Mouse (Mus musculus) embryonic facial prominence, embryonic 15.5 days (tissue): ENCODE measurements around the gene Dkkl1. TPM values are rescaled to one million over a fixed set of nuclear protein-coding genes. Genes with fewer than 3 reads are reported as not detected.
A peak's percentile ranks its signal among the peaks of the same experiment; 100 is the strongest.

ENCODE experiments used
- ATAC-seq: fragments of 200-750 bp; cut with Nextera tagmentation; 2 replicates; pipeline ENCODE4 v1.8.0; 2017; ENCODE audit warnings: low read depth, moderate TSS enrichment; ENCODE audit not compliant: insufficient number of reproducible peaks, low FRiP score, low TSS enrichment
- H3K27ac ChIP-seq: fragments of 300-500 bp; sonication (generic); replicated peaks from 2 replicates; pipeline ENCODE4 v1.5.1; 2015; ENCODE audit warnings: mild to moderate bottlenecking, inconsistent platforms
- H3K27me3 ChIP-seq: fragments of 300-500 bp; sonication (generic); 2 replicates; pipeline ENCODE4 v1.6.1; 2015; ENCODE audit warnings: inconsistent platforms
- H3K36me3 ChIP-seq: fragments of 300-500 bp; sonication (generic); 2 replicates; pipeline ENCODE4 v1.6.1; 2015; ENCODE audit warnings: mild to moderate bottlenecking, inconsistent platforms
- H3K4me1 ChIP-seq: fragments of 300-500 bp; sonication (generic); 2 replicates; pipeline ENCODE4 v1.6.1; 2015; ENCODE audit warnings: inconsistent platforms
- H3K4me2 ChIP-seq: fragments of 300-500 bp; sonication (generic); replicated peaks from 2 replicates; pipeline ENCODE4 v1.6.1; 2015; ENCODE audit warnings: mild to moderate bottlenecking, inconsistent platforms
- H3K4me3 ChIP-seq: fragments of 300-500 bp; sonication (generic); replicated peaks from 2 replicates; pipeline ENCODE4 v1.5.1; 2015; ENCODE audit warnings: mild to moderate bottlenecking, inconsistent platforms
- H3K9ac ChIP-seq: fragments of 300-500 bp; sonication (generic); 2 replicates; pipeline ENCODE4 v1.6.1; 2015; ENCODE audit warnings: inconsistent platforms
- H3K9me3 ChIP-seq: fragments of 300-500 bp; sonication (generic); replicated peaks from 2 replicates; pipeline ENCODE4 v1.6.1; 2016; ENCODE audit warnings: inconsistent platforms
- WGBS: fragments of 180-500 bp; shearing (Covaris S2); methylation state at CpG from one replicate; pipeline ENCODE4 v1.1.7; 2015; 5-methylcytosine and 5-hydroxymethylcytosine counted together
- microRNA-seq: library from miRNA; unstranded; fragments of <30 nt; microRNA quantifications from one replicate; pipeline ENCODE4, GENCODE M21; 2016; ENCODE audit warnings: borderline number of aligned reads
- polyA plus RNA-seq: library from polyadenylated mRNA; unstranded; fragments of >200 nt; fragmentation: Nextera tagmentation; extraction: Ambion mirVana; gene quantifications from 2 replicates; pipeline ENCODE4 v1.2.1, GENCODE M21; 2015

Gene Dkkl1
- polyA plus RNA-seq, 1 experiment from 2014 or later: 38.5 TPM

DNA sequence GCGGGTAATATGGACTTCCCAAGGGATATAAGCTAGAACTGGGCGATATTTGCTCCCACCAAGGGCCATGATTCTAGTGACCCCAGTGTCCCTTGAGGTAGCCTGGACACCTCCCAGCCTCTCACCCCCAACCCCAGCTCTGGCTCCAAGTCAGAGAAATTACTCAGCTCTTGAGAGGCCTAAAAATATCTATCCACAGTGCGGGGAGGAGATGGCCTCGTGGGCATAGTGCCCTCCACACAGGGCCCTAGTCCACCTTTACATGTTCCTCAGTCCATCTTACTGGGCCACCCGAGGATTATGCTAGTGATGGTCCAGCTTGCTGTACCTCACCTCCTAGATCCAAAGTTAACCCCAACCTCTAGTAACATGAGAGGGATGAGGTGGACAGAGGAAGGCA is 47.1 kb downstream of the Dkkl1 start:
- Histone ChIP-seq H3K27me3 (peaks cover 75% of the 10 kb centered on the region), H3K4me1 (peaks cover 28% of the 10 kb centered on the region), H3K36me3 (peaks cover 10% of the 10 kb centered on the region; the same call in 1 of the 2 replicates), H3K4me3 (no peak overlapping the region), H3K4me2 (no peak overlapping the region), H3K27ac (no peak overlapping the region), H3K9me3 (peaks cover 5% of the 10 kb centered on the region), H3K9ac (no peak overlapping the region)
- 62% methylated on average over 5 of the region's 5 CpGs for WGBS
- ATAC-seq: no peak

DNA sequence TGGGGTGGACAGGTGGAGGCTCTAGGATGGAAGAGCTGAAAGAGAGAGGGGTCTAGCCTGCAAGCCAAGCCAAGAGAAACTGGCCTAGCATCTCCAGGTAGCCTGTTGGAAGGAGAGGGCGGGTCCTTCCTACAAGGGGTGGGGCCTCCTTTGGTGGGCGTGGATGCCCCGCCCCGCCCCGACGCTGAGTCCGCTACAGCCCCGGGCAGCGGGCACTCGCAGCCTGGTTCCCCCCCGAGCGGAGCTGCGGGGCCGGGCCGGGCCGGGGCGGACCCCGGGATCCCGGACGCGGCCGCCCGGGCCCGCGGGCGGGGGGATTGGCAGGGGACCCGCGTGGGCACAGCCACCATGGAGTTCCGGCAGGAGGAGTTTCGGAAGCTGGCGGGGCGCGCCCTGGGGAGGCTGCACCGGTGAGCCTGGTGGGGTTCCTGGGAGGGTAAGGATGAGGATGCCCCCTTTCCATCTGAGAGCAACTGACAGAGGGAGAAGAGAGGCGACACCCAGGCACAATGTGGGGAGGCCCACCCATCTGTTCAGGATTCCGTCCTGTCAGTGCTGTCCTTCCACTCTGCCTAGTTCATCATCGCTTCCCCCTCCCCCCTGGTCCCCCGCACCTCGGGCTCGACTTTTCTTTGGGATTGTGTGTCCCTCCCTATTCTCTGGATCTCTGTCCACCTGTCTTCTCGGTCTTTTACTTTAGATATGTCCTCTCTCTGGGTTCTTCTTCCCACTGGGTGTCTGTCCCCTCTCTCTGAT is 48.0 kb downstream of the Dkkl1 start, which contains the start of gene Slc17a7:
TSS of gene Slc17a7 (plus strand) at position 215 of the 756 bp plus-strand sequence.
- H3K27me3 ChIP-seq: peaks cover 66% of the 10 kb centered on the region
- peak within 1 kb of the TSS; percentile 47 for H3K4me3 ChIP-seq
- H3K9ac ChIP-seq: 0 out of 2 replicates have a peak within 1 kb of the TSS, but pooled peaks have one; percentile 9
- H3K9me3 ChIP-seq: no peaks in the 10 kb centered on the region
- H3K4me2 ChIP-seq: peak within 1 kb of the TSS; percentile 84
- ATAC-seq: no peak
- H3K4me1 ChIP-seq: peaks cover 28% of the 10 kb centered on the region
- no peak within 1 kb of the TSS for H3K27ac ChIP-seq
- 3% methylated on average over 35 of the region's 41 CpGs for WGBS
- peaks cover 18% of the 10 kb centered on the region; the same call in 1 of the 2 replicates for H3K36me3 ChIP-seq

DNA sequence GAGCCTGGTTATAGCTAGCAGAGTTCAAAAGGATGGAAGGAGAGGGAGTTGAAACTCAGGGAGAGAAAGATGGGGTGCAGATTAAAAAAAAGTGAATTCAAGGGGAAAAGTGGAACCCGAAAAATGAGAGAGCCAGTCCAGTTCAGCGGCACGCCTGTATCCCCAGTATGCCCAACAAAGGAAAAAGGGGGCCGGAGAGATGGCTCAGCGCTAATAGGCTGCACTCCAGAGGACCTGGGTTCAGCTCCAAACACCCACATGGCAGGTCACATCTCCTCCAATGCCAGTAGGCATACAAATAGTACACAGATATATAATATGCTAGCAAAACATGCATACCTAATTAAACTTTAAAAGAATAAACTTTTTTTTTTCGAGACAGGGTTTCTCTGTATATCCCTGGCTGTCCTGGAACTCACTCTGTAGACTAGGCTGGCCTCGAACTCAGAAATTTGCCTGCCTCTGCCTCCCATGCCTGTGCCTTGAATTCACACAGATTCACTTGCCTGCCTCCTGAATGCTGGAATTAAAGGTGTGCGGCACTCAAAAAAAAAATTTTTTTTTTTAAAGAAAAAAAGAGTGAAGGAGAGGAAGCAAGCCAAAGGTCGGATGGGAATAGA is 48.8 kb downstream of the Dkkl1 start:
- Histone ChIP-seq H3K36me3 (peaks cover 26% of the 10 kb centered on the region), H3K4me2 (0 out of 2 replicates have a peak overlapping the region, but pooled peaks have one; percentile 81), H3K4me1 (peaks cover 21% of the 10 kb centered on the region), H3K9ac (no peak overlapping the region), H3K27ac (no peak overlapping the region), H3K27me3 (peaks cover 58% of the 10 kb centered on the region), H3K9me3 (no peaks in the 10 kb centered on the region), H3K4me3 (peak overlapping the region; percentile 47; the same call in 1 of the 2 replicates)
- WGBS: 73% methylated on average over 9 of the region's 9 CpGs
- ATAC-seq: no peak

DNA sequence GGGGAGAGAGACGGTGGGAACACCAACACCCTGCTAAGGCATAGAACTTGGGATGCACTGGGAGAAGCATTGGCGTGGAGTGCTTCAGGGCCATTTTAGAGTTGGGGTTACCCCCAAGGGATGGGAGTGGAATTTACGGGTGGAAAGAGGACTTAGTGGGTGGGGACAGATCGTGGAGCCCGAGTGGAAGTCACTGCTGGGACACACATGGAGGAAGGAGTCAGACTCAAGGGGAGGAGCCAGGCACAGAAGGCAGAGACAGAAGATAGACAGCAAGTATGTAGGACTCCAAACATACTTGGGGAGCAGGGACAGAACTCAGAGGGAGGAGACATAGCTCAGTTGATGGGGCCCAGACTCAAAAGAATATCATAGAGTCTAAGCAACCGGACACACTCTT is 49.4 kb downstream of the Dkkl1 start:
- WGBS: 21% methylated on average over 6 of the region's 6 CpGs
- H3K9me3 ChIP-seq: no peaks in the 10 kb centered on the region
- H3K4me2 ChIP-seq: peak overlapping the region; percentile 81
- H3K9ac ChIP-seq: no peak overlapping the region
- H3K36me3 ChIP-seq: peaks cover 27% of the 10 kb centered on the region
- peaks cover 52% of the 10 kb centered on the region for H3K27me3 ChIP-seq
- no peak overlapping the region for H3K27ac ChIP-seq
- no peak for ATAC-seq
- H3K4me3 ChIP-seq: peak overlapping the region; percentile 47
- H3K4me1 ChIP-seq: peaks cover 21% of the 10 kb centered on the region

- Histone ChIP-seq H3K4me3 (peak overlapping the region; percentile 47), H3K4me2 (peak overlapping the region; percentile 81), H3K4me1 (peaks cover 21% of the 10 kb centered on the region), H3K27me3 (peaks cover 45% of the 10 kb centered on the region), H3K36me3 (peaks cover 27% of the 10 kb centered on the region), H3K9me3 (no peaks in the 10 kb centered on the region), H3K9ac (no peak overlapping the region), H3K27ac (peak overlapping the region; percentile 55)
- peak; percentile 89 for ATAC-seq
- WGBS: 3% methylated on average over 35 of the region's 35 CpGs
Observed at GRCm38 (mm10) chr7:45161612-45162473, 50.1 kb downstream of the Dkkl1 start.

DNA sequence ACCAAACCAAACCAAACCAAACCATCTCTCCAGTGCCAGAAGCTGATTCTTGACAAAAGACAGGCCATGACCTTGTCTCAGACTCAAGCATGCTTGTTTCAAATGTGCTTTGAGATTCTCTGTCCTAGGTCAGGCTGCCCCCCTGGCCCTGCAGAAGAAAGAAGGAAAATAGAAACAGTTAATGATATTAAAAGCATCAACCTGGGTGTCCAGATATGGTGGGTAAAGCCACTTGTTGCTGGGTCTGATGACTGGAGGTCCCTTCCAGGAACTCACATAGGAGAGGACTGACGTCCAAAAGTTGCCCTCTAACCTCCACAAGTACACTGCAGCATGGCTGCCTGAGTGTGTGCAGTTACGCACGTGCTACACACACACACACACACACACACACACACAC is 51.1 kb downstream of the Dkkl1 start:
- peaks cover 31% of the 10 kb centered on the region for H3K36me3 ChIP-seq
- no peak overlapping the region for H3K27ac ChIP-seq
- H3K27me3 ChIP-seq: peaks cover 35% of the 10 kb centered on the region
- ATAC-seq: no peak
- no peak overlapping the region for H3K4me3 ChIP-seq
- no peaks in the 10 kb centered on the region for H3K9me3 ChIP-seq
- 91% methylated on average over 3 of the region's 3 CpGs for WGBS
- H3K4me2 ChIP-seq: no peak overlapping the region
- no peak overlapping the region for H3K9ac ChIP-seq
- peaks cover 21% of the 10 kb centered on the region for H3K4me1 ChIP-seq

GRCm38 (mm10) chr7:45160316-45160800 is 51.6 kb downstream of the Dkkl1 start:
- Histone ChIP-seq H3K9me3 (no peaks in the 10 kb centered on the region), H3K4me2 (no peak overlapping the region), H3K4me1 (peaks cover 24% of the 10 kb centered on the region), H3K27ac (no peak overlapping the region), H3K27me3 (peaks cover 30% of the 10 kb centered on the region), H3K36me3 (peaks cover 31% of the 10 kb centered on the region), H3K9ac (no peak overlapping the region), H3K4me3 (no peak overlapping the region)
- ATAC-seq: no peak
- WGBS: 91% methylated on average over 6 of the region's 6 CpGs

GRCm38 (mm10) chr7:45158991-45159390 is 53.0 kb downstream of the Dkkl1 start:
- Histone ChIP-seq H3K9ac (no peak overlapping the region), H3K9me3 (no peaks in the 10 kb centered on the region), H3K4me2 (no peak overlapping the region), H3K27ac (no peak overlapping the region), H3K36me3 (peaks cover 31% of the 10 kb centered on the region), H3K27me3 (peaks cover 17% of the 10 kb centered on the region), H3K4me1 (peaks cover 28% of the 10 kb centered on the region), H3K4me3 (no peak overlapping the region)
- ATAC-seq: no peak
- WGBS: 93% methylated on average over 6 of the region's 6 CpGs

Small RNA genes lying within 50 kb of the gene (microRNA-seq; reads per million reads assigned to microRNA genes)
- gene Mir7055: not detected

Other genes with a start within 250 kb of the Dkkl1 start
- 30.0 and 35.8 TPM in 2 replicates for gene Cpt1c, start 237.3 kb downstream of the Dkkl1 start, polyA plus RNA-seq
- gene Prmt1, start 225.6 kb downstream of the Dkkl1 start, polyA plus RNA-seq: 455 and 479 TPM in 2 replicates
- 109 and 110 TPM in 2 replicates for gene Irf3, start 214.5 kb downstream of the Dkkl1 start, polyA plus RNA-seq
- 59.1 and 67.7 TPM in 2 replicates for gene Bcl2l12, start 213.4 kb downstream of the Dkkl1 start, polyA plus RNA-seq
- 40.7 and 41.9 TPM in 2 replicates for gene Scaf1, start 195.8 kb downstream of the Dkkl1 start, polyA plus RNA-seq
- 41.3 and 47.6 TPM in 2 replicates for gene Rras, start 194.2 kb downstream of the Dkkl1 start, polyA plus RNA-seq
- gene Prr12, start 159.3 kb downstream of the Dkkl1 start, polyA plus RNA-seq: 11.9 and 12.1 TPM in 2 replicates
- 68.5 and 73.6 TPM in 2 replicates for gene Nosip, start 149.7 kb downstream of the Dkkl1 start, polyA plus RNA-seq
- 26.0 and 26.9 TPM in 2 replicates for gene Prrg2, start 149.5 kb downstream of the Dkkl1 start, polyA plus RNA-seq
- gene Rcn3, start 119.9 kb downstream of the Dkkl1 start, polyA plus RNA-seq: 520 and 531 TPM in 2 replicates
- 126 and 135 TPM in 2 replicates for gene Fcgrt, start 108.3 kb downstream of the Dkkl1 start, polyA plus RNA-seq
- gene Rps11, start 87.7 kb downstream of the Dkkl1 start, polyA plus RNA-seq: 1,509 and 1,523 TPM in 2 replicates
- 1,369 and 1,440 TPM in 2 replicates for gene Rpl13a, start 83.4 kb downstream of the Dkkl1 start, polyA plus RNA-seq
- gene Gm45713, start 75.9 kb downstream of the Dkkl1 start, polyA plus RNA-seq: 0.12 and 0.37 TPM in 2 replicates
- 2.6 and 3.4 TPM in 2 replicates for gene Flt3l, start 75.7 kb downstream of the Dkkl1 start, polyA plus RNA-seq
- gene Pih1d1, start 57.8 kb downstream of the Dkkl1 start, polyA plus RNA-seq: 81.2 and 87.5 TPM in 2 replicates
- 43.7 and 47.1 TPM in 2 replicates for gene Aldh16a1, start 57.6 kb downstream of the Dkkl1 start, polyA plus RNA-seq
- 0.33 and 0.39 TPM in 2 replicates for gene Slc17a7, start 48.2 kb downstream of the Dkkl1 start, polyA plus RNA-seq
- gene Gfy, start 32.6 kb downstream of the Dkkl1 start, polyA plus RNA-seq: 5.5 and 13.4 TPM in 2 replicates
- not detected in 2 replicates for gene Pth2, start 31.2 kb downstream of the Dkkl1 start, polyA plus RNA-seq
- gene Ccdc155, start 7.3 kb downstream of the Dkkl1 start, polyA plus RNA-seq: 1.00 and 1.1 TPM in 2 replicates
- gene Tead2, start 3.6 kb upstream of the Dkkl1 start, polyA plus RNA-seq: 141 and 148 TPM in 2 replicates
- 4.8 and 4.9 TPM in 2 replicates for gene Cd37, start 27.0 kb upstream of the Dkkl1 start, polyA plus RNA-seq
- gene Slc6a16, start 28.9 kb upstream of the Dkkl1 start, polyA plus RNA-seq: 0.13 and 0.27 TPM in 2 replicates
- gene Slc6a21, start 65.4 kb upstream of the Dkkl1 start, polyA plus RNA-seq: not detected in 2 replicates
- gene Trpm4, start 121.6 kb upstream of the Dkkl1 start, polyA plus RNA-seq: 21.9 and 23.9 TPM in 2 replicates
- 8.7 and 10.6 TPM in 2 replicates for gene Hrc, start 123.1 kb upstream of the Dkkl1 start, polyA plus RNA-seq
- gene Ppfia3, start 154.9 kb upstream of the Dkkl1 start, polyA plus RNA-seq: 8.5 and 10.1 TPM in 2 replicates
- gene Lin7b, start 158.4 kb upstream of the Dkkl1 start, polyA plus RNA-seq: 3.8 and 4.0 TPM in 2 replicates
- gene Snrnp70, start 183.6 kb upstream of the Dkkl1 start, polyA plus RNA-seq: 212 and 214 TPM in 2 replicates
- 0.22 and 0.36 TPM in 2 replicates for gene Kcna7, start 193.5 kb upstream of the Dkkl1 start, polyA plus RNA-seq
- 3.7 and 4.9 TPM in 2 replicates for gene Ntf5, start 201.5 kb upstream of the Dkkl1 start, polyA plus RNA-seq
- 2.0 and 4.8 TPM in 2 replicates for gene Lhb, start 208.7 kb upstream of the Dkkl1 start, polyA plus RNA-seq
- gene Gys1, start 222.7 kb upstream of the Dkkl1 start, polyA plus RNA-seq: 40.6 and 42.0 TPM in 2 replicates
- 146 and 159 TPM in 2 replicates for gene Ruvbl2, start 225.9 kb upstream of the Dkkl1 start, polyA plus RNA-seq
- gene Ftl1, start 247.7 kb upstream of the Dkkl1 start, polyA plus RNA-seq: 4,629 and 4,755 TPM in 2 replicates